Mouse (Mus musculus): ENCODE data around the gene Mrpl51. TPM values are rescaled to one million over a fixed set of nuclear protein-coding genes. Genes with fewer than 3 reads are reported as not detected.

Gene Mrpl51
- polyA plus RNA-seq, 1 experiment from 2014 or later: 232 TPM

DNA sequence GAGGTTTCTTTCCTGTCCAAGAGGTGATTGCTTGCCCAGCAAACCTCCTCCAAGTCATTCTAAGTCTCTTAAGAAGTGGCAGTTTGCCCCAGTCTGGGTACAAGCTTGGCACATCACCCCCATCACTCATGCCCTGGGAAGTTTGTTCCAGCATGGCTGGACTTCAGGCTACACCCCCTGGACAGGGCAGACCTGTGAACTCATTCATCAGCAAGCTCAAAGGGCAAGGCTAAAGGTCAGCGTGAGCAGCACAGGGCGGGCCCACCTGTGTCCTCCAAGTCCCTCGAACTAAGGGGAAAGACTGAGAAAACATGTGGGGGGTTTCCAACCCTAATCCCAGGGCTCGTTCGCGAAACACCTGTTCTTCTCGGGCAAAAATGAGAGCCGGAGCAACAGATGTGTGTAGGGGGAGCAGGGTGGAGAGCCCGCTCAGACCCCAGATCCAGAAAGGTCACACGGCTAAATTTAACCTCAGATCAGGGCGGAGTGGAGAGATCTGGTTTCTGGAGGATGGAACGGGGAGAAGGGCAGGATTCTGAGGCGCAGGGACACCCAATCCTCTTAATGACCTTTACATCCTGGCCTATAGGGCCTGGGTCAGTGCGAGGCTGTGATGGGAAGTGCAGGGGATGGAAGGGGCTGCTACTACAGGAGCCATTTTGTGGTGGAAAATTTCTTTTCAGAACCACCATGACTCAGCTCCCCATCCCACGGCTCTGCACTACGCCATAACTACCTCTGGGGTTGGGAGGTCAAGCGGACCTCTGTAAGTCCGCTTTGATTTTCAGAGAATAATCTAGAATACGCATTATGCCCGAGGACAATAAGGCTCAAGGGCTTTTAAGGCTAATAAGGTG is 27.6 kb upstream of the Mrpl51 start:
- Histone ChIP-seq H3K4me1 (ENCODE audit: control insufficient read depth, insufficient read depth, low read length) (peaks cover 42% of the 10 kb centered on the region), H3K27me3 (ENCODE audit: control insufficient read depth, insufficient read depth, low read length) (no peaks in the 10 kb centered on the region), H3K4me3 (replicated peaks; ENCODE audit: low read length) (peak overlapping the region; percentile 97), H3K9ac (ENCODE audit: low read length) (peak overlapping the region; percentile 96), H3K4me2 (ENCODE audit: low read depth, low read length) (peak overlapping the region; percentile 80), H3K9me3 (replicated peaks; ENCODE audit: control insufficient read depth, low read length) (no peaks in the 10 kb centered on the region), H3K27ac (ENCODE audit: low read length) (peak overlapping the region; percentile 94), H3K36me3 (ENCODE audit: control insufficient read depth, insufficient read depth, low read length) (no peaks in the 10 kb centered on the region)
- ATAC-seq (ENCODE audit: insufficient read depth, low FRiP score): no peak
- WGBS: 4% methylated on average over 20 of the region's 20 CpGs

DNA sequence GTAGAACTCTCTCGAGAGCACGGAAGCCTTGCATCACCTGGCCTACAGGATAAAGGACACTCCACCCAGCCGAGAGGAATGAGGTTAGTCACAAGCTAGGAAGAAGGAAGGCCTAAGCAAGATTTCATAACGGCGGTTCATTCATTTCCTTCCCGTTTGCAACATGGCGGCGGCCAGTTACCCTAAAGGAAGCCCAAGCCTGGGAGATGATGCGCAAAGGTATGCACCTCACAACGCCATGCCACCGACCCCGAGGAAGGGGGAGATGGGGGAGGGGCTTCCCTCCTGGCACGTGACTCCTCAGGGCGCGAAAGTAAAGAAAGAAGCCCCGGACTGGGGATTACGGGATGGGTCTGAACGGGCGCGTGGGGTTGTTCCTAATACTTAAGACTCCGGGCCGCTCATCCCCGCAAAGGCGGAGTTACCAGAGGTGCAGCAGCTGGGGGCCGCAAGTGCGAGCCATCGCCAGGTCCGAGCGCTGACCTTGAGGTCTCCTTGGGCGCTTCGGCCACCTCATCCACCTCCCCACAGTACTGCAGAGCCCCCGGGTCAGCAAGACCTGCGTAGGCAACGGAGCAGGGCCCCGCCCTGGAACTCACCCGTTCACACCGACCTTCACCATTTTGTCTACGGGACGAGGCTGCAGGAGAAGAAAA is 26.8 kb upstream of the Mrpl51 start:
- Histone ChIP-seq H3K36me3 (ENCODE audit: control insufficient read depth, insufficient read depth, low read length) (peaks cover 4% of the 10 kb centered on the region; the same call in 1 of the 2 replicates), H3K4me1 (ENCODE audit: control insufficient read depth, insufficient read depth, low read length) (peaks cover 42% of the 10 kb centered on the region), H3K9me3 (replicated peaks; ENCODE audit: control insufficient read depth, low read length) (no peaks in the 10 kb centered on the region), H3K4me2 (ENCODE audit: low read depth, low read length) (peak overlapping the region; percentile 80), H3K27ac (ENCODE audit: low read length) (peak overlapping the region; percentile 94), H3K27me3 (ENCODE audit: control insufficient read depth, insufficient read depth, low read length) (no peaks in the 10 kb centered on the region), H3K4me3 (replicated peaks; ENCODE audit: low read length) (peak overlapping the region; percentile 97), H3K9ac (ENCODE audit: low read length) (peak overlapping the region; percentile 96)
- WGBS: under 1% methylated on average over 39 of the region's 39 CpGs
- peak; percentile 0; the same call in 1 of the 2 replicates for ATAC-seq (ENCODE audit: insufficient read depth, low FRiP score)

DNA sequence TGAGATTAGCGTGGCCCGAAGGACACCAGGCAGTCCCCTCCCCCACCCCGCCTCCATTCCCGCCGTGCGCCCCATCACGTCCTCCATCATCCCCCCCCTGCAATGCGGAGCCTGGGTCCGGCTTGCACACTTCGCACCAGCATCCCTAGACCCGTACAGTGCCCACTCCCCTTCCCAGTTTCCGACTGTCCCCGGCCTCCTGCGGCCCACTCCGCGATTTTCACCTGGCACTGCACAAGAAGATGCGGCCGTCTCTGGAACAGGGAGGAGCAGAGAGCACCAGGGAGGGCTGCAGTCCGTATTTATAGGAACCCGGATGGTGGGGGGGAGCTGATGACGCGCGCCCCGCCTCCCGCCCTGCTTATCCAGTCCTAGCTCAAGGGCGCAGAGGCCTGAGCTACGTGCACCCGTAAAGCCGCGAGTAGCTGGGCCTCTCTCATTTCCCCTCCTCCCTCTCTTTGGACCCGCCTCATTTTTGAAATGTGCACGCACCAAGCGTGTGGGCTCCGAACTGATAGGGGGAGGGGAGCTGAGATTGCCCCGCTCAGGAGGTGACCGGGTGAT is 26.2 kb upstream of the Mrpl51 start:
- Histone ChIP-seq H3K27ac (ENCODE audit: low read length) (peak overlapping the region; percentile 99), H3K9me3 (replicated peaks; ENCODE audit: control insufficient read depth, low read length) (no peaks in the 10 kb centered on the region), H3K27me3 (ENCODE audit: control insufficient read depth, insufficient read depth, low read length) (no peaks in the 10 kb centered on the region), H3K4me1 (ENCODE audit: control insufficient read depth, insufficient read depth, low read length) (peaks cover 42% of the 10 kb centered on the region), H3K9ac (ENCODE audit: low read length) (peak overlapping the region; percentile 96), H3K4me2 (ENCODE audit: low read depth, low read length) (peak overlapping the region; percentile 80), H3K4me3 (replicated peaks; ENCODE audit: low read length) (peak overlapping the region; percentile 97), H3K36me3 (ENCODE audit: control insufficient read depth, insufficient read depth, low read length) (peaks cover 7% of the 10 kb centered on the region; the same call in 1 of the 2 replicates)
- peak; percentile 91 for ATAC-seq (ENCODE audit: insufficient read depth, low FRiP score)
- WGBS: under 1% methylated on average over 36 of the region's 36 CpGs

DNA sequence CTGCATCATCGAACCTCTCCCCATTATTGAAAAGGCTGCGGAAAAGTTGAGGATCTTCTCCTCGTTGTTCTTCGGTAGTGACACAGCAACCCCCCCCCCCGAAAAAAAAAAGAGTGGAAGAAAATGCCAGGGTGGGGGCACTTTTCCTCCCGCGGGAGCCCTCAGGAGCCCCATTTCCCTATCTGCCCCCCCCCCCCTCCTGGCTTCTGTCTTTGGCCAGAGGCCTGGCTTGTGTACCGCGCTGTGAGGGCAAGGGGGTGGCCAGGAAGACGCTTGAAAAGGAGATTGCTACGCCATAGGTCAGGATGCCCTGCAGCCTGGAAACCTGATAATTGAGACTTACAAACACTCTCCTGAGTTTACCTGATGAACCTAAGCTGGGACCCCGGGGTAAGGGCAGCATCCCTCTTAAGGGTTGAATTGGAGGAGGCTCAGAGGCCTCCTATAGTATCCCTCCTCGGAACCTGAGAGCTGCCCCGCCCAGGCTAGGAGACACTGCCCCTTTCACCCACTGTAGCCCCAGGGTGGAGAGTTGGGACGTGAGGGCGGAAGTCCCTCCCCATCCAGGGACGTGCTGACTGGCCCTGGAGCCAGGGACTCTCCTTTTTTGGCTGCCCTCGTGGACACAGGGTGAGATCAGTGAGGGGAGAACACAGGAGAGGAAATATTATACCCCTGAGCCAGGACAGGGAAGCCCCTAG is 25.4 kb upstream of the Mrpl51 start, which contains the start of gene Gapdh:
Gene Gapdh (minus strand): TSS at position 417 of the 701 bp plus-strand sequence.
- ATAC-seq (ENCODE audit: insufficient read depth, low FRiP score): peak; percentile 81
- peak within 1 kb of the TSS; percentile 97 for H3K4me3 ChIP-seq (replicated peaks; ENCODE audit: low read length)
- H3K27ac ChIP-seq (ENCODE audit: low read length): peak within 1 kb of the TSS; percentile 99
- peaks cover 39% of the 10 kb centered on the region for H3K4me1 ChIP-seq (ENCODE audit: control insufficient read depth, insufficient read depth, low read length)
- peak within 1 kb of the TSS; percentile 96 for H3K9ac ChIP-seq (ENCODE audit: low read length)
- under 1% methylated on average over 18 of the region's 18 CpGs for WGBS
- no peaks in the 10 kb centered on the region for H3K9me3 ChIP-seq (replicated peaks; ENCODE audit: control insufficient read depth, low read length)
- H3K4me2 ChIP-seq (ENCODE audit: low read depth, low read length): peak within 1 kb of the TSS; percentile 80
- peaks cover 7% of the 10 kb centered on the region; the same call in 1 of the 2 replicates for H3K36me3 ChIP-seq (ENCODE audit: control insufficient read depth, insufficient read depth, low read length)
- H3K27me3 ChIP-seq (ENCODE audit: control insufficient read depth, insufficient read depth, low read length): no peaks in the 10 kb centered on the region

DNA sequence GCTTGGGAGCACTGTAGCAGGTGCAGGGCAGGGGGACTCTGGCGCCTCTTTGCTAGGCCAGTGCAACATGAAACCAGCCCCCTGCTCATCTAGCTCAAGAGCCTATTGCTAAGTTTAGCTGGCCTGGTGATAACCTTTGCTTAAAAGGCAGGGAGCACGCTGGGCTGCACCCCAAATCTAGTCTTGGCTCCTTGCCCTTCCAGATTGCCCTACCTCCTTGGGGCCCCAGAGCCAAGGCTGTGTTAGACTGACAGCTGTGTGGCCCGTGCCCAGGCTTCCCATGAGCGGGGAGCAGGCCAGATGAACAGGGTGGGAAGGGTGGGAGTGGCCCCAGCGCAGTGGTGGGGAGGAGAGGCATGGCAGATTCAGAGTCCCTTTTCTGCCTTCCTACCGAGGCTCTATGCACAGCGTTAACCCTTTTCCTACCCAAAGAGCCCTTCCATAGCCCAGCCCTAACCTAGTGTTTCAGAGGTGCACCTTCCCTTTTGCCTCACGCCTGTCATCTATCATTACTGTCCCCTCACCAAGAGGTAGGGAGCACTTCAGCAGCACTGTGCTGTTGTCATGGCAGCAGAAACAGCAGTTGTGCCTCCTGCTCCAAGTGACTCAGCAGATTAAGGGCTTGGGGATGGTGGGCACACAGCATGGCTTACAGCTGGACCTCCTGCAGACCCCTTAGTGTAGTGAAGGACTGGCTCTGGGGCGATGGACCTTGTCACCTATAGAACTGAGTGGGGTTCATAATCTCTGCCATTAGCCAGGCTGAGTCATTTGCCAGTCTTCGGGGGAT is 24.5 kb upstream of the Mrpl51 start:
- Histone ChIP-seq H3K4me2 (ENCODE audit: low read depth, low read length) (peak overlapping the region; percentile 80), H3K9ac (ENCODE audit: low read length) (peak overlapping the region; percentile 77), H3K27ac (ENCODE audit: low read length) (peak overlapping the region; percentile 99), H3K4me3 (replicated peaks; ENCODE audit: low read length) (peak overlapping the region; percentile 97), H3K9me3 (replicated peaks; ENCODE audit: control insufficient read depth, low read length) (no peaks in the 10 kb centered on the region), H3K4me1 (ENCODE audit: control insufficient read depth, insufficient read depth, low read length) (peaks cover 33% of the 10 kb centered on the region), H3K36me3 (ENCODE audit: control insufficient read depth, insufficient read depth, low read length) (peaks cover 12% of the 10 kb centered on the region; the same call in 1 of the 2 replicates), H3K27me3 (ENCODE audit: control insufficient read depth, insufficient read depth, low read length) (no peaks in the 10 kb centered on the region)
- WGBS: 17% methylated on average over 10 of the region's 10 CpGs
- ATAC-seq (ENCODE audit: insufficient read depth, low FRiP score): peak; percentile 54

DNA sequence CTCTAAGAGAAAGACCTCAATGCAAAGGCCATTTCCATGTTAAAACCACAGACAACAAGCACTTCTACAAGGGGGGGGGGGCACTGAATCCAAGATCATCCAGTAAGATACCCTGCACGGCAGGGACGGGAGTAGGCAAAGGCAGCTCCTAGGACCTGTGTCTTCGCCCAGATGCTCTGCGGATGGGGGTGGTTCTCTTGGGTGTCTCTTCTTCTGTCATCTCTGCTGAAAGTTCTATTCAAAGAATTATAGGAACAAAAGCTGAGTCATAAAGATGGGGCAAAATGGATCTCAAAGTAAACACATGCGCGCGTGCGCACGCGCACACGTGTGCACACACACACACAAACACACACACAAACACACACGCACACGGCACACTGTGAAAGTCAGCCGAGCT is 23.5 kb upstream of the Mrpl51 start:
- Histone ChIP-seq H3K36me3 (ENCODE audit: control insufficient read depth, insufficient read depth, low read length) (peaks cover 17% of the 10 kb centered on the region; the same call in 1 of the 2 replicates), H3K9ac (ENCODE audit: low read length) (no peak overlapping the region), H3K4me1 (ENCODE audit: control insufficient read depth, insufficient read depth, low read length) (peaks cover 27% of the 10 kb centered on the region), H3K27me3 (ENCODE audit: control insufficient read depth, insufficient read depth, low read length) (no peaks in the 10 kb centered on the region), H3K27ac (ENCODE audit: low read length) (no peak overlapping the region), H3K9me3 (replicated peaks; ENCODE audit: control insufficient read depth, low read length) (no peaks in the 10 kb centered on the region), H3K4me2 (ENCODE audit: low read depth, low read length) (no peak overlapping the region), H3K4me3 (replicated peaks; ENCODE audit: low read length) (no peak overlapping the region)
- no peak for ATAC-seq (ENCODE audit: insufficient read depth, low FRiP score)
- 87% methylated on average over 14 of the region's 14 CpGs for WGBS

DNA sequence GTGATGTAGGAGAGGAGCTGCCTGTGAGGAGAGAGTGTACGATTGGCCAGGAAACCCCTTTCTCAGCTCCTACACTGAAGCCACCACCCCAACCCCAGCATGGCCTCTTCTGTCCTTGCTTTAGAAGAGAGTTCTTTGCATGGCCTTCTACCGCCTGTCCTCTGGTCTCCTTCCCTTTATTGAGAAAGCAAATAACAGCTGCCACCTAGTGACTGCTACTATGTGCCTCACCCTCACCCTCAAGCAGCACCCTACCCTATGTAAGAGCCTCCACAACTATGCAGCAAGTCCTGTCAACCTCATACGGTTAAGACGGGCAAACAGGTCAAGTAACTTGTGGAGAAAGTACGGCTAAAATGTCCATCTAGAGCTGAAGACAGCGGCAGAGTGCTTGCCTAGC is 21.4 kb upstream of the Mrpl51 start:
- H3K27ac ChIP-seq (ENCODE audit: low read length): no peak overlapping the region
- H3K9ac ChIP-seq (ENCODE audit: low read length): no peak overlapping the region; the same call in 1 of the 2 replicates
- no peak for ATAC-seq (ENCODE audit: insufficient read depth, low FRiP score)
- no peak overlapping the region for H3K4me3 ChIP-seq (replicated peaks; ENCODE audit: low read length)
- H3K4me1 ChIP-seq (ENCODE audit: control insufficient read depth, insufficient read depth, low read length): peaks cover 15% of the 10 kb centered on the region
- H3K9me3 ChIP-seq (replicated peaks; ENCODE audit: control insufficient read depth, low read length): no peaks in the 10 kb centered on the region
- 76% methylated on average over 6 of the region's 6 CpGs for WGBS
- H3K36me3 ChIP-seq (ENCODE audit: control insufficient read depth, insufficient read depth, low read length): peaks cover 20% of the 10 kb centered on the region
- H3K4me2 ChIP-seq (ENCODE audit: low read depth, low read length): no peak overlapping the region
- no peaks in the 10 kb centered on the region for H3K27me3 ChIP-seq (ENCODE audit: control insufficient read depth, insufficient read depth, low read length)

DNA sequence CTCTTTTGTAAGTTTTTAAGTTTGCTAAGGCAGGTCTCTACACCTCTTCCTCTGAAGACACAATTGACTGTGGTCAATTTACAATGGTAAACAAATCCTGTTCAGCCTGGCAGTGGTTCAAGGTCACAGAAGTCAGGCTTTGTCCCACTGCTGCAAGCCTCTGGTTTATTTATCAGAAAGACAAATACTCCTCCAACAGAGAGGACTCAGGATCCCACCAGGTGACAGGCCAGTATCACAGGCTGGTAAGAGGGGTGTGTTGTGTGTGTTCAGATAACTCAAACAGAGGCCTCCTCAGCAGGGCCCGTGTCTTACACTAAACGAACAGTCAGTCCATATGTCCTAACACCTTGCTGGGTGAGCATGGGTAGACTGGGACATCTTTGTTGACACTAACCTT is 19.1 kb upstream of the Mrpl51 start:
- H3K27ac ChIP-seq (ENCODE audit: low read length): no peak overlapping the region
- no peak overlapping the region for H3K4me2 ChIP-seq (ENCODE audit: low read depth, low read length)
- ATAC-seq (ENCODE audit: insufficient read depth, low FRiP score): no peak
- H3K4me3 ChIP-seq (replicated peaks; ENCODE audit: low read length): no peak overlapping the region
- peaks cover 30% of the 10 kb centered on the region for H3K36me3 ChIP-seq (ENCODE audit: control insufficient read depth, insufficient read depth, low read length)
- H3K27me3 ChIP-seq (ENCODE audit: control insufficient read depth, insufficient read depth, low read length): no peaks in the 10 kb centered on the region
- no peak overlapping the region for H3K9ac ChIP-seq (ENCODE audit: low read length)
- 47% methylated on average over 2 of the region's 2 CpGs for WGBS
- no peaks in the 10 kb centered on the region for H3K9me3 ChIP-seq (replicated peaks; ENCODE audit: control insufficient read depth, low read length)
- H3K4me1 ChIP-seq (ENCODE audit: control insufficient read depth, insufficient read depth, low read length): peaks cover 3% of the 10 kb centered on the region; the same call in 1 of the 2 replicates
